22 mouse cellular contexts compared by ENCODE assay signal in genomic region chr16:33615986-33616385, GRCm38 (mm10).
DNase-seq lines count a peak whose midpoint lies in the region; ATAC-seq lines count a peak whose summit lies in the region.
"Had no signal": no experiment of that assay in that cellular context is flagged by ENCODE, and none has a peak within 500 bp of the region (broad histone marks: within the 10 kb centered on the region; RNA-seq: fewer than 3 reads in every experiment).

No protein-coding gene starts in this region.

- no peak overlapping the region for H3K9ac ChIP-seq in forebrain, embryonic 12.5 days
- H3K9ac ChIP-seq in intestine, embryonic 14.5 days (ENCODE audit: low read length): no peak overlapping the region
- no peak overlapping the region for H3K9ac ChIP-seq in intestine, embryonic 15.5 days
- H3K9ac ChIP-seq: embryonic facial prominence, embryonic 15.5 days; heart, embryonic 13.5 days; hindbrain, embryonic 14.5 days had no signal

- no peak for DNase-seq in forebrain, embryonic 10.5 days (ENCODE audit: extremely low spot score, low spot score)
- DNase-seq in intestine, embryonic 14.5 days (ENCODE audit: low spot score): peak; percentile 43
- peak; percentile 55 for DNase-seq in ZHBTc4 (ENCODE audit: low read depth, low spot score)
- no peak for DNase-seq in cerebellum, postnatal 14 days
- no peak for DNase-seq in lung, postnatal 36 days
- DNase-seq: adrenal gland, adult 8-10 months; adrenal gland, postnatal 36 days; B cell, adult 2 months; cerebellum, adult 2 months; cerebellum, postnatal 10 days; embryo, embryonic 11 days; gastrocnemius, postnatal 10 days; heart, postnatal 36 days had no signal

- no peak overlapping the region for H3K4me2 ChIP-seq in forebrain, embryonic 12.5 days
- H3K4me2 ChIP-seq in intestine, embryonic 14.5 days (ENCODE audit: low read length): no peak overlapping the region
- no peak overlapping the region for H3K4me2 ChIP-seq in intestine, embryonic 15.5 days (replicated peaks)
- H3K4me2 ChIP-seq: embryonic facial prominence, embryonic 15.5 days; heart, embryonic 13.5 days; hindbrain, embryonic 14.5 days had no signal

- no peaks in the 10 kb centered on the region; the same call in 1 of the 2 replicates for H3K9me3 ChIP-seq in forebrain, embryonic 10.5 days
- 0 out of 2 replicates have a peak, but pooled peaks cover 3% of the 10 kb centered on the region for H3K9me3 ChIP-seq in forebrain, embryonic 12.5 days
- H3K9me3 ChIP-seq in intestine, embryonic 14.5 days (ENCODE audit: control insufficient read depth, low read length): no peaks in the 10 kb centered on the region
- H3K9me3 ChIP-seq in intestine, embryonic 15.5 days: no peaks in the 10 kb centered on the region
- H3K9me3 ChIP-seq: embryonic facial prominence, embryonic 15.5 days; heart, embryonic 13.5 days had no signal

- 47% methylated on average over 3 of the region's 3 CpGs for WGBS in forebrain, embryonic 10.5 days
- WGBS in forebrain, embryonic 12.5 days: 57% methylated on average over 3 of the region's 3 CpGs
- WGBS in intestine, embryonic 14.5 days: 82% methylated on average over 3 of the region's 3 CpGs
- 90% methylated on average over 3 of the region's 3 CpGs for WGBS in intestine, embryonic 15.5 days

- no peaks in the 10 kb centered on the region for H3K27me3 ChIP-seq in forebrain, embryonic 10.5 days (ENCODE audit: poor library complexity, severe bottlenecking)
- H3K27me3 ChIP-seq in forebrain, embryonic 12.5 days: no peaks in the 10 kb centered on the region
- H3K27me3 ChIP-seq in intestine, embryonic 14.5 days (replicated peaks; ENCODE audit: control insufficient read depth, insufficient read depth, low read length): no peaks in the 10 kb centered on the region
- no peaks in the 10 kb centered on the region for H3K27me3 ChIP-seq in intestine, embryonic 15.5 days (replicated peaks)
- H3K27me3 ChIP-seq: embryonic facial prominence, embryonic 15.5 days; heart, embryonic 13.5 days had no signal

- H3K4me1 ChIP-seq in forebrain, embryonic 10.5 days: peaks cover 12% of the 10 kb centered on the region
- H3K4me1 ChIP-seq in forebrain, embryonic 12.5 days: peaks cover 6% of the 10 kb centered on the region; the same call in 1 of the 2 replicates
- H3K4me1 ChIP-seq in intestine, embryonic 14.5 days (replicated peaks; ENCODE audit: control insufficient read depth, insufficient read depth, low read length): 0 out of 2 replicates have a peak, but pooled peaks cover 4% of the 10 kb centered on the region
- H3K4me1 ChIP-seq in intestine, embryonic 15.5 days (replicated peaks): peaks cover 6% of the 10 kb centered on the region; the same call in 1 of the 2 replicates
- H3K4me1 ChIP-seq: heart, embryonic 13.5 days had no signal

- no peaks in the 10 kb centered on the region for H3K36me3 ChIP-seq in forebrain, embryonic 10.5 days (replicated peaks)
- H3K36me3 ChIP-seq in forebrain, embryonic 12.5 days (replicated peaks): no peaks in the 10 kb centered on the region
- H3K36me3 ChIP-seq in intestine, embryonic 14.5 days (ENCODE audit: control insufficient read depth, insufficient read depth, low read length): no peaks in the 10 kb centered on the region
- no peaks in the 10 kb centered on the region for H3K36me3 ChIP-seq in intestine, embryonic 15.5 days
- H3K36me3 ChIP-seq: embryonic facial prominence, embryonic 15.5 days; heart, embryonic 13.5 days had no signal

- no peak overlapping the region for H3K4me3 ChIP-seq in forebrain, embryonic 10.5 days
- H3K4me3 ChIP-seq in forebrain, embryonic 12.5 days (replicated peaks): no peak overlapping the region
- no peak overlapping the region for H3K4me3 ChIP-seq in intestine, embryonic 14.5 days (ENCODE audit: low read depth, low read length)
- no peak overlapping the region for H3K4me3 ChIP-seq in intestine, embryonic 15.5 days (replicated peaks)
- H3K4me3 ChIP-seq: embryonic facial prominence, embryonic 15.5 days; erythroblast, embryonic 14.5 days; heart, embryonic 13.5 days had no signal

- no peak for ATAC-seq in forebrain, embryonic 12.5 days (ENCODE audit: low FRiP score)
- ATAC-seq in intestine, embryonic 14.5 days (replicated peaks; ENCODE audit: low FRiP score, low TSS enrichment, low read depth): no peak
- no peak for ATAC-seq in intestine, embryonic 15.5 days
- ATAC-seq: CD4-positive, CD25-positive, alpha-beta regulatory T cell, adult 4 months; forebrain, embryonic 16.5 days; intestine, postnatal 0 days had no signal

- peak overlapping the region; percentile 51; the same call in 1 of the 2 replicates for H3K27ac ChIP-seq in forebrain, embryonic 10.5 days
- no peak overlapping the region for H3K27ac ChIP-seq in forebrain, embryonic 12.5 days
- no peak overlapping the region for H3K27ac ChIP-seq in intestine, embryonic 14.5 days (ENCODE audit: low read depth)
- no peak overlapping the region for H3K27ac ChIP-seq in intestine, embryonic 15.5 days
- H3K27ac ChIP-seq: embryonic facial prominence, embryonic 15.5 days; heart, embryonic 13.5 days; hindbrain, embryonic 14.5 days had no signal

Comparison
In these comparisons a context has a peak if more than half of its experiments do, and no peak if none do; other contexts are left out.
1. DNase-seq: peak in intestine, embryonic 14.5 days (single experiment) and ZHBTc4 (single experiment); none in forebrain, embryonic 10.5 days (single experiment), cerebellum, postnatal 14 days (0 of 2) and lung, postnatal 36 days (single experiment).